Mouse (Mus musculus) intestine, embryonic 14.5 days (tissue): ENCODE results near the gene Vmn1r158. TPM values are rescaled to one million over a fixed set of nuclear protein-coding genes. Genes with fewer than 3 reads are reported as not detected.
"Not testable (repeated sequence)": the region's sequence is repeated elsewhere in the genome, so short reads cannot be mapped to it uniquely, and the experiment has no call there.

Source experiments
- ATAC-seq: fragments of 200-750 bp; cut with Nextera tagmentation; replicated peaks from 2 replicates; pipeline ENCODE4 v1.8.0; 2017; ENCODE audit warnings: low read depth, moderate number of reproducible peaks, moderate TSS enrichment, moderate library complexity; ENCODE audit not compliant: low FRiP score, low TSS enrichment
- DNase-seq: peaks from one replicate; pipeline ENCODE4 v3.0.0-alpha.2; 2018; ENCODE audit warnings: low spot score
- H3K27ac ChIP-seq: fragments of 300-500 bp; sonication (generic); 2 replicates; pipeline ENCODE4 v1.5.1; 2014; ENCODE audit warnings: low read depth, mild to moderate bottlenecking, control low read depth
- H3K27me3 ChIP-seq: fragments of 300-500 bp; sonication (generic); replicated peaks from 2 replicates; pipeline ENCODE4 v1.6.1; 2014; ENCODE audit warnings: low read length, control low read depth; ENCODE audit not compliant: control insufficient read depth, insufficient read depth
- H3K36me3 ChIP-seq: fragments of 300-500 bp; sonication (generic); 2 replicates; pipeline ENCODE4 v1.6.1; 2014; ENCODE audit warnings: low read length, control low read depth; ENCODE audit not compliant: control insufficient read depth, insufficient read depth
- H3K4me1 ChIP-seq: fragments of 300-500 bp; sonication (generic); replicated peaks from 2 replicates; pipeline ENCODE4 v1.6.1; 2014; ENCODE audit warnings: low read length, control low read depth, mixed read lengths; ENCODE audit not compliant: control insufficient read depth, insufficient read depth
- H3K4me2 ChIP-seq: fragments of 300-500 bp; sonication (generic); 2 replicates; pipeline ENCODE4 v1.6.1; 2014; ENCODE audit warnings: low read length
- H3K4me3 ChIP-seq: fragments of 300-500 bp; sonication (generic); 2 replicates; pipeline ENCODE4 v1.5.1; 2014; ENCODE audit warnings: low read depth, low read length, control low read depth, mixed read lengths
- H3K9ac ChIP-seq: fragments of 300-500 bp; sonication (generic); 2 replicates; pipeline ENCODE4 v1.6.1; 2014; ENCODE audit warnings: mild to moderate bottlenecking, low read length
- H3K9me3 ChIP-seq: fragments of 300-500 bp; sonication (generic); 2 replicates; pipeline ENCODE4 v1.6.1; 2016; ENCODE audit warnings: low read length, control low read depth; ENCODE audit not compliant: control insufficient read depth
- WGBS: fragments of 180-500 bp; shearing (Covaris S2); extraction: QIAGEN DNeasy Blood & Tissue Kit; methylation state at CpG from one replicate; pipeline ENCODE4 v1.1.7; 2014; 5-methylcytosine and 5-hydroxymethylcytosine counted together
- polyA plus RNA-seq: library from polyadenylated mRNA; unstranded; fragments of >200 nt; fragmentation: Nextera tagmentation; extraction: Ambion mirVana; gene quantifications from 2 replicates; pipeline ENCODE4 v1.2.1, GENCODE M21; 2014

Vmn1r158 gene
- not detected in 2 replicates for polyA plus RNA-seq

GRCm38 (mm10) chr7:22790682-22791081 lies at the start of gene Vmn1r158:
Vmn1r158 (minus strand) TSS chr7:22790782.
- not testable (repeated sequence) for H3K27ac ChIP-seq, ATAC-seq, H3K27me3 ChIP-seq, H3K36me3 ChIP-seq, H3K4me1 ChIP-seq, H3K4me3 ChIP-seq, H3K9ac ChIP-seq, H3K4me2 ChIP-seq, DNase-seq, H3K9me3 ChIP-seq
- whole genome bisulfite sequencing = 63% methylated on average over 2 of the region's 2 CpGs

- H3K4me2 ChIP-seq, H3K9ac ChIP-seq, H3K27ac ChIP-seq, H3K27me3 ChIP-seq, H3K9me3 ChIP-seq, ATAC-seq, H3K4me1 ChIP-seq, H3K4me3 ChIP-seq, H3K36me3 ChIP-seq, DNase-seq: not testable (repeated sequence)
- WGBS = 90% methylated on average over 5 of the region's 11 CpGs
Measured at GRCm38 (mm10) chr7:22775981-22776380, 14.6 kb downstream of the Vmn1r158 start.

- not testable (repeated sequence) for H3K36me3 ChIP-seq, ATAC-seq, H3K27me3 ChIP-seq, H3K4me1 ChIP-seq, H3K27ac ChIP-seq, H3K4me2 ChIP-seq, H3K4me3 ChIP-seq, H3K9me3 ChIP-seq, DNase-seq, H3K9ac ChIP-seq
- 23% methylated on average over 2 of the region's 3 CpGs for WGBS
Measured at GRCm38 (mm10) chr7:22761397-22761796, 29.2 kb downstream of the Vmn1r158 start, which contains the start of gene Vmn1r157. Vmn1r157 (plus strand) TSS chr7:22761697.

Other genes starting within 250 kb of the Vmn1r158 start
- gene Gm4201, start 225.4 kb downstream of the Vmn1r158 start, polyA plus RNA-seq = not detected in 2 replicates
- not detected in 2 replicates for gene Gm4565, start 202.7 kb downstream of the Vmn1r158 start, polyA plus RNA-seq
- not detected in 2 replicates for gene Vmn1r155, start 132.8 kb downstream of the Vmn1r158 start, polyA plus RNA-seq
- not detected in 2 replicates for gene Gm8693, start 98.5 kb downstream of the Vmn1r158 start, polyA plus RNA-seq
- not detected in 2 replicates for gene Gm4567, start 71.1 kb downstream of the Vmn1r158 start, polyA plus RNA-seq
- gene Vmn1r157, start 29.1 kb downstream of the Vmn1r158 start, polyA plus RNA-seq = not detected in 2 replicates
- gene Vmn1r159, start 52.8 kb upstream of the Vmn1r158 start, polyA plus RNA-seq = not detected in 2 replicates
- gene Vmn1r160, start 80.4 kb upstream of the Vmn1r158 start, polyA plus RNA-seq = not detected in 2 replicates
- not detected in 2 replicates for gene Gm4214, start 193.9 kb upstream of the Vmn1r158 start, polyA plus RNA-seq
- gene Gm4216, start 229.1 kb upstream of the Vmn1r158 start, polyA plus RNA-seq = not detected in 2 replicates